Mouse (Mus musculus) erythroblast, embryonic 14.5 days (primary cell): ENCODE measurements around the gene Aktip. TPM values are rescaled to one million over a fixed set of nuclear protein-coding genes. Genes with fewer than 3 reads are reported as not detected.

Experiments
- H3K27me3 ChIP-seq: 2 replicates; pipeline ENCODE4 v1.6.1; 2012; ENCODE audit warnings: inconsistent platforms; ENCODE audit not compliant: control insufficient read depth
- H3K36me3 ChIP-seq: 2 replicates; pipeline ENCODE4 v1.6.1; 2012; ENCODE audit warnings: mild to moderate bottlenecking, inconsistent platforms; ENCODE audit not compliant: control insufficient read depth
- H3K4me1 ChIP-seq: 2 replicates; pipeline ENCODE4 v1.6.1; 2012; ENCODE audit warnings: inconsistent platforms; ENCODE audit not compliant: control insufficient read depth
- H3K4me3 ChIP-seq: replicated peaks from 2 replicates; pipeline ENCODE3; 2012; ENCODE audit warnings: moderate library complexity, mild to moderate bottlenecking, inconsistent platforms
- H3K9me3 ChIP-seq: 2 replicates; pipeline ENCODE4 v1.6.1; 2012; ENCODE audit warnings: low read length, inconsistent platforms, mixed read lengths; ENCODE audit not compliant: control insufficient read depth
- GATA1 ChIP-seq: IDR thresholded peaks from 2 replicates; pipeline ENCODE4 v1.6.1; 2012; ENCODE audit warnings: low read length, inconsistent platforms, mixed read lengths
- TAL1 ChIP-seq: IDR thresholded peaks from 3 replicates; pipeline ENCODE4 v1.6.1; 2012; ENCODE audit warnings: low read length, inconsistent platforms, mixed read lengths
- polyA plus RNA-seq: library from polyadenylated mRNA; stranded (reverse); fragments of >175 nt; gene quantifications from 2 replicates; pipeline ENCODE4 v1.2.3, GENCODE M21; 2012

Gene Aktip
- polyA plus RNA-seq, 1 experiment = not detected

- peaks cover 50% of the 10 kb centered on the region for H3K36me3 ChIP-seq
- H3K4me3 ChIP-seq = no peak overlapping the region
- no peaks in the 10 kb centered on the region for H3K9me3 ChIP-seq
- H3K27me3 ChIP-seq = no peaks in the 10 kb centered on the region
- TF ChIP-seq TAL1 (no peak), GATA1 (no peak)
- H3K4me1 ChIP-seq = no peaks in the 10 kb centered on the region
Observed at GRCm38 (mm10) chr8:91118131-91118530, 81.6 kb downstream of the Aktip start.

- Histone ChIP-seq H3K36me3 (peaks cover 47% of the 10 kb centered on the region), H3K4me3 (no peak overlapping the region), H3K4me1 (no peaks in the 10 kb centered on the region), H3K9me3 (no peaks in the 10 kb centered on the region), H3K27me3 (no peaks in the 10 kb centered on the region)
- TF ChIP-seq GATA1 = no peak
- TF ChIP-seq TAL1 = no peak
Observed at GRCm38 (mm10) chr8:91117537-91117936, 82.2 kb downstream of the Aktip start.

- Histone ChIP-seq H3K36me3 (peaks cover 36% of the 10 kb centered on the region), H3K4me3 (no peak overlapping the region), H3K4me1 (no peaks in the 10 kb centered on the region), H3K27me3 (no peaks in the 10 kb centered on the region), H3K9me3 (no peaks in the 10 kb centered on the region)
- no peak for TF ChIP-seq GATA1
- no peak for TF ChIP-seq TAL1
Observed at GRCm38 (mm10) chr8:91114910-91115309, 84.9 kb downstream of the Aktip start.

- Histone ChIP-seq H3K4me3 (no peak overlapping the region), H3K9me3 (no peaks in the 10 kb centered on the region), H3K36me3 (peaks cover 36% of the 10 kb centered on the region), H3K27me3 (no peaks in the 10 kb centered on the region), H3K4me1 (no peaks in the 10 kb centered on the region)
- TF ChIP-seq TAL1 (no peak), GATA1 (no peak)
Observed at GRCm38 (mm10) chr8:91114428-91114827, 85.3 kb downstream of the Aktip start.

GRCm38 (mm10) chr8:91111868-91112477 lies 87.8 kb downstream of the Aktip start:
- TF ChIP-seq TAL1 (no peak), GATA1 (no peak)
- Histone ChIP-seq H3K4me3 (no peak overlapping the region), H3K4me1 (no peaks in the 10 kb centered on the region), H3K27me3 (no peaks in the 10 kb centered on the region), H3K9me3 (no peaks in the 10 kb centered on the region), H3K36me3 (peaks cover 35% of the 10 kb centered on the region)

- Histone ChIP-seq H3K27me3 (no peaks in the 10 kb centered on the region), H3K36me3 (peaks cover 33% of the 10 kb centered on the region), H3K4me3 (no peak overlapping the region), H3K4me1 (no peaks in the 10 kb centered on the region; the same call in 1 of the 2 replicates), H3K9me3 (no peaks in the 10 kb centered on the region)
- TF ChIP-seq TAL1 (no peak), GATA1 (no peak)
Observed at GRCm38 (mm10) chr8:91106271-91106670, 93.5 kb downstream of the Aktip start.

- Histone ChIP-seq H3K4me3 (no peak overlapping the region), H3K4me1 (no peaks in the 10 kb centered on the region; the same call in 1 of the 2 replicates), H3K27me3 (no peaks in the 10 kb centered on the region), H3K9me3 (no peaks in the 10 kb centered on the region), H3K36me3 (peaks cover 46% of the 10 kb centered on the region)
- TF ChIP-seq GATA1 (no peak), TAL1 (no peak)
Observed at GRCm38 (mm10) chr8:91098106-91098505, 101.7 kb downstream of the Aktip start.

- Histone ChIP-seq H3K36me3 (peaks cover 53% of the 10 kb centered on the region), H3K4me3 (no peak overlapping the region), H3K9me3 (no peaks in the 10 kb centered on the region), H3K4me1 (no peaks in the 10 kb centered on the region), H3K27me3 (no peaks in the 10 kb centered on the region)
- no peak for TF ChIP-seq TAL1
- no peak for TF ChIP-seq GATA1
Observed at GRCm38 (mm10) chr8:91094135-91094534, 105.6 kb downstream of the Aktip start.

- Histone ChIP-seq H3K27me3 (no peaks in the 10 kb centered on the region), H3K9me3 (no peaks in the 10 kb centered on the region), H3K4me1 (no peaks in the 10 kb centered on the region), H3K36me3 (peaks cover 48% of the 10 kb centered on the region), H3K4me3 (no peak overlapping the region)
- TF ChIP-seq TAL1 = no peak
- TF ChIP-seq GATA1 = no peak
Observed at GRCm38 (mm10) chr8:91089601-91090000, 110.2 kb downstream of the Aktip start.

GRCm38 (mm10) chr8:91088452-91088851 lies 111.3 kb downstream of the Aktip start:
- peaks cover 46% of the 10 kb centered on the region for H3K36me3 ChIP-seq
- no peak for TF ChIP-seq TAL1
- no peak for TF ChIP-seq GATA1

More at GRCm38 (mm10) chr8:91088452-91088851, 111.3 kb downstream of the Aktip start:
- Histone ChIP-seq H3K4me1 (no peaks in the 10 kb centered on the region), H3K4me3 (no peak overlapping the region), H3K9me3 (no peaks in the 10 kb centered on the region), H3K27me3 (no peaks in the 10 kb centered on the region)
